Mouse (Mus musculus): Measurements from ENCODE around the gene Hist2h4. TPM values are rescaled to one million over a fixed set of nuclear protein-coding genes. Genes with fewer than 3 reads are reported as not detected.
"Not testable (repeated sequence)": the region's sequence is repeated elsewhere in the genome, so short reads cannot be mapped to it uniquely, and the experiment has no call there.

The Hist2h4 gene
- polyA plus RNA-seq, 1 experiment from 2014 or later, result 5.0 TPM

DNA sequence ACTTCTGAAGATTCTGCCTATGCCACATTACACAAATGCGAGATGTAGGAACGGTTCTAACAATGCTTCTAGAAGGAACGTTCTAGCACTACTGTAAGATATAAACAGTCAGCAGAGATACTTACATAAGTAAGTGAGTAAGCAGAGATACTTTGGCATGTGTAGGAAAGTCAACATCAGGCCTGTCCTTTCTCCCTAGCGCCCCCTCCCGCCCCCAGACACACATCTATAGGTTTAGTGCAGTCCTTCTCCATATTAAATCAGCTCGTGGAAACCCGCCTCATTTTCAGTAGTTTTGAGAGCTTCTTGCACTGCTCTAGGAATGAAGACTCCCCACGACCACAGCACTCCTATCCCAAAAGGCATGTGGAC is 14.3 kb upstream of the Hist2h4 start:
- Histone ChIP-seq H3K4me2 (peak overlapping the region; percentile 94), H3K9me3 (ENCODE audit: control insufficient read depth, low read length) (no peaks in the 10 kb centered on the region), H3K4me3 (ENCODE audit: low read depth, low read length) (peak overlapping the region; percentile 58), H3K27me3 (replicated peaks; ENCODE audit: control insufficient read depth, insufficient read depth, low read length) (no peaks in the 10 kb centered on the region), H3K9ac (ENCODE audit: low read depth, low read length) (peak overlapping the region; percentile 72), H3K27ac (ENCODE audit: low read depth, low read length) (peak overlapping the region; percentile 74), H3K4me1 (replicated peaks; ENCODE audit: control insufficient read depth, insufficient read depth, low read length) (peaks cover 9% of the 10 kb centered on the region), H3K36me3 (ENCODE audit: control insufficient read depth, insufficient read depth, low read length) (no peaks in the 10 kb centered on the region)
- ATAC-seq (replicated peaks; ENCODE audit: low FRiP score) (peak; percentile 78), DNase-seq (ENCODE audit: low spot score) (no peak)
- WGBS, result 15% methylated on average over 8 of the region's 8 CpGs

DNA sequence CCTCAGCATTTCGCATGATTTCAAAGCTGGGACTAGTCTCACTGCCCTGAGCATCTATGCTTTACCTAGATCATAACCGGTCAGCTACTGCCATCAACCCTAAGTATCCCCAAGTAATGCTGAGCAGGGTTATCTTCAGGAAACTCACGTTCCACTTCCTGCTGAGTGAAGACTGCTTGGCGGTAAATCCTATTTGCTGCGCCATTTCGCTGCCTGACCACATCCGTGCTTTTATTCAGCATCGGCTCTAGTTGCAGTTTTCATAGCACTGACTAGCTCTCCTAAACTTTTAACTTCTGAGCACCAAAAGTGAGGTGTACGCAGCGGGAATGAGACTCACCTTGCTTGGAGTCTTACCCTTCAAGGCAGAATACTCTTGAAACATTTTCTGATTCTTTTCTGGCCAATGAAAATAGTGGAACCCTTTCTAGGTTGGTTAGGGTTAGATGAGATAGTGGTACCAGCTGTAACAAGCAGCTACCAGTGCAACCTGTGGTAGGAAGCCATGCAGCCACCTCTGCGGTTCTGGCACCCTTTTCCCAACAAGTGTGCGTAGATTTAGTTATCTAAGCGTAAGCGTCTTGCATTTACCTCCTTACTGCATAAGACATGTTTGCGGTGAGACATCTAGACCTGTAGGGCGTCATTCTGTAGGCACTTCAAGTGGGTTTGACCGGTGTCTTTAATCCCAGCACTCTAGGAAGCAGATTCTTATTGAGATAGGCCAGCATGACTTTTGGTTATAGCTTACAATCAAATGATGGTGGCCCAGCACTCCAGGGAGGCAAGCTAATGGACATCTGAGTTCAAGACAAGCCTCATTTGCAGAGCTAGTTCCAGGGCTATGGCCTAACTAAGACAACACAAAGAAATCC is 10.7 kb upstream of the Hist2h4 start:
- no peak overlapping the region for H3K9ac ChIP-seq (ENCODE audit: low read depth, low read length)
- H3K4me2 ChIP-seq, result peak overlapping the region; percentile 19; the same call in 1 of the 2 replicates
- DNase-seq (ENCODE audit: low spot score), result no peak
- no peaks in the 10 kb centered on the region for H3K36me3 ChIP-seq (ENCODE audit: control insufficient read depth, insufficient read depth, low read length)
- H3K9me3 ChIP-seq (ENCODE audit: control insufficient read depth, low read length), result no peaks in the 10 kb centered on the region
- ATAC-seq (replicated peaks; ENCODE audit: low FRiP score), result no peak
- H3K27ac ChIP-seq (ENCODE audit: low read depth, low read length), result no peak overlapping the region
- WGBS, result 65% methylated on average over 17 of the region's 17 CpGs
- no peaks in the 10 kb centered on the region for H3K27me3 ChIP-seq (replicated peaks; ENCODE audit: control insufficient read depth, insufficient read depth, low read length)
- no peak overlapping the region for H3K4me3 ChIP-seq (ENCODE audit: low read depth, low read length)
- H3K4me1 ChIP-seq (replicated peaks; ENCODE audit: control insufficient read depth, insufficient read depth, low read length), result peaks cover 13% of the 10 kb centered on the region

DNA sequence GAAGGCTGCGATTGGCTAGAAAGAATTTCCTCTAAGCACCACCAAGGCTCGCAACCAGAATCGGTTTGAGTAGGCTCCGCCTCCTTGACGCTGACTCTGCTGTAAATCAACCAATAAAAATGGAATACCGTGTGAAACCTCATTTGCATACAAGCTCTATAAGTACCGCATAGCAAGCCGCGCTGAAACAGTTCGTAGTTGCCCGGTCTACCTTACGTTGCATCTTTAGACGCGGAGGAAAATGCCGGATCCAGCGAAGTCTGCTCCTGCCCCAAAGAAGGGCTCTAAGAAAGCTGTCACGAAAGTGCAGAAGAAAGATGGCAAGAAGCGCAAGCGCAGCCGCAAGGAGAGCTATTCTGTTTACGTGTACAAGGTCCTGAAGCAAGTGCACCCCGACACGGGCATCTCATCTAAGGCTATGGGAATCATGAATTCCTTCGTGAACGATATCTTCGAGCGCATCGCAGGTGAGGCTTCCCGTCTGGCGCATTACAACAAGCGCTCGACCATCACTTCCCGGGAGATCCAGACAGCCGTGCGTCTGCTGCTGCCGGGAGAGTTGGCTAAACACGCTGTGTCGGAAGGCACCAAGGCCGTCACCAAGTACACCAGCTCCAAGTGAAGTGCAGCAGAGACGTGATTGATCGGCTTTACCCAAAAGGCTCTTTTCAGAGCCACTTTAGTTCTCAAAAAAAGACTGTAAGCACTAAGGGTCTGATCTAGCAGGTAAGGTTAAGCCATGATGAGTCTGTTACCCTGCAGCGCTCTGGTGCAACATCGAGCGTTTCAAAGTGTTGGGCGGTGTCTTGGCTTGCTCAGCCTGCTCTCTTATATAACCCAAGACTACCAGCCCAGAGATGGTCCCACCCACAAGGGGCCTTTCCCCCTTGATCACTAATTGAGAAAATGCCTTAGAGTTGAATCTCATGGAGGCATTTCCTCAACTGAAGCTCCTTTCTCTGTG is 6.7 kb upstream of the Hist2h4 start, which contains the start of gene Hist2h2bb:
Gene Hist2h2bb (plus strand): TSS at position 242 of the 964 bp plus-strand sequence.
- no peaks in the 10 kb centered on the region for H3K36me3 ChIP-seq (ENCODE audit: control insufficient read depth, insufficient read depth, low read length)
- H3K9ac ChIP-seq (ENCODE audit: low read depth, low read length), result peak within 1 kb of the TSS; percentile 88
- peak within 1 kb of the TSS; percentile 82 for H3K4me2 ChIP-seq
- no peaks in the 10 kb centered on the region for H3K9me3 ChIP-seq (ENCODE audit: control insufficient read depth, low read length)
- under 1% methylated on average over 45 of the region's 45 CpGs for WGBS
- H3K4me3 ChIP-seq (ENCODE audit: low read depth, low read length), result peak within 1 kb of the TSS; percentile 53
- H3K27ac ChIP-seq (ENCODE audit: low read depth, low read length), result peak within 1 kb of the TSS; percentile 100
- DNase-seq (ENCODE audit: low spot score) (peak; percentile 88), ATAC-seq (replicated peaks; ENCODE audit: low FRiP score) (peak; percentile 92)
- peaks cover 10% of the 10 kb centered on the region for H3K4me1 ChIP-seq (replicated peaks; ENCODE audit: control insufficient read depth, insufficient read depth, low read length)
- H3K27me3 ChIP-seq (replicated peaks; ENCODE audit: control insufficient read depth, insufficient read depth, low read length), result no peaks in the 10 kb centered on the region

DNA sequence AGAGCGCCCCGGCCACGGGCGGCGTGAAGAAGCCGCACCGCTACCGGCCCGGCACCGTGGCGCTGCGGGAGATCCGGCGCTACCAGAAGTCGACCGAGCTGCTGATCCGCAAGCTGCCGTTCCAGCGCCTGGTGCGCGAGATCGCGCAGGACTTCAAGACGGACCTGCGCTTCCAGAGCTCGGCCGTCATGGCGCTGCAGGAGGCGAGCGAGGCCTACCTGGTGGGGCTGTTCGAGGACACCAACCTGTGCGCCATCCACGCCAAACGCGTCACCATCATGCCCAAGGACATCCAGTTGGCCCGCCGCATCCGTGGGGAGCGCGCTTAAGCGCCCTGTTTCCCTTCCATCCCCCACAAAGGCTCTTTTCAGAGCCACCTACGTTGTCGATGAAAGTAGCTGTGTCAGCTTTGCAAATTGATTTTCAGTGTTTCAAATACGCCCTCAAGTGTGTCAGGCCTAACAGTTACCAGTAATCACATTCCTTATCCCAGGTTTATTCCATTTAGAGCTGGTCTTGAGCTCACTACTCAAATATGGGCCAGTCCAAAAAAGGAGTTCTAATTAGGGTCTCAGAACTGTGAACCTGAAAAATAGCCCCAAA is 5.8 kb upstream of the Hist2h4 start:
- not testable (repeated sequence) for H3K27me3 ChIP-seq (replicated peaks; ENCODE audit: control insufficient read depth, insufficient read depth, low read length); H3K9me3 ChIP-seq (ENCODE audit: control insufficient read depth, low read length); H3K36me3 ChIP-seq (ENCODE audit: control insufficient read depth, insufficient read depth, low read length); DNase-seq (ENCODE audit: low spot score)
- Histone ChIP-seq H3K4me3 (ENCODE audit: low read depth, low read length) (peak overlapping the region; percentile 53), H3K27ac (ENCODE audit: low read depth, low read length) (peak overlapping the region; percentile 100), H3K4me2 (peak overlapping the region; percentile 82), H3K9ac (ENCODE audit: low read depth, low read length) (peak overlapping the region; percentile 88), H3K4me1 (replicated peaks; ENCODE audit: control insufficient read depth, insufficient read depth, low read length) (peaks cover 16% of the 10 kb centered on the region)
- under 1% methylated on average over 12 of the region's 44 CpGs for whole genome bisulfite sequencing
- ATAC-seq (replicated peaks; ENCODE audit: low FRiP score), result peak; percentile 46

DNA sequence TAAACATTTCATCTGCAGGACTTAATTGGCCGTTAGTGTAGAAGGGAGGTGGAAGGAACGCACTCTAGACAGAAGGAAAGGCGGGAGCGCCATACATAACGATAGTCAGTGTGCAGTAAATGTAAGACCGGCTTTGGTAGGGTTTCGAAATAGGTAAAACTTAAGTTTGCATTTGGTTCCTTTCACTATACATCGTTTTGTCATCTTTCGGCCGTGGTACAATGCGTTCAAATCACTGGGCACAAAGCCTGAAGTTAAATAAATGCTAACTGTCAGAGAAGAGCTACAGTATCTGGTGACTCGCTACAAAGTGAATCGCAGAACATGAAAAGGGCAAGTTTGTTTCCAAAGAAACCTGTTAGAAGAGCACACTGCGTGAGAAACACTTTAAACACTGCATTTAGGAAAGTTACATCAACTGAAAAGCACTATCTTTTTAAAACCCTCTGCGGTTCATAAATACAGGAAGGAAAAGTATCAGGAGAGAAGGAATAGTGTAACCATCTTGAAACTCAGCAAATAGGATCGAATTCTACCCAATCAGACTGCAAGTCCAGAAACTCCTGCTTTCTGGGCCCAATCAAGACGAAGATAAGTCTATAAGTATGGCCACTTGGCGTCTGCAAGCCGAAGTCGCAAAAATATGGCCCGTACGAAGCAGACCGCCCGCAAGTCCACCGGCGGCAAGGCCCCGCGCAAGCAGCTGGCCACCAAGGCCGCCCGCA is 5.1 kb upstream of the Hist2h4 start, which contains the start of gene Hist2h3b:
Gene Hist2h3b (plus strand): TSS at position 604 of the 725 bp plus-strand sequence.
- Histone ChIP-seq H3K27ac (ENCODE audit: low read depth, low read length) (peak within 1 kb of the TSS; percentile 100), H3K36me3 (ENCODE audit: control insufficient read depth, insufficient read depth, low read length) (no peaks in the 10 kb centered on the region), H3K27me3 (replicated peaks; ENCODE audit: control insufficient read depth, insufficient read depth, low read length) (no peaks in the 10 kb centered on the region), H3K4me2 (peak within 1 kb of the TSS; percentile 82), H3K9ac (ENCODE audit: low read depth, low read length) (peak within 1 kb of the TSS; percentile 88), H3K9me3 (ENCODE audit: control insufficient read depth, low read length) (no peaks in the 10 kb centered on the region), H3K4me1 (replicated peaks; ENCODE audit: control insufficient read depth, insufficient read depth, low read length) (peaks cover 16% of the 10 kb centered on the region), H3K4me3 (ENCODE audit: low read depth, low read length) (peak within 1 kb of the TSS; percentile 53)
- DNase-seq (ENCODE audit: low spot score), result peak; percentile 76
- ATAC-seq (replicated peaks; ENCODE audit: low FRiP score), result peak; percentile 60
- WGBS, result 21% methylated on average over 30 of the region's 30 CpGs

DNA sequence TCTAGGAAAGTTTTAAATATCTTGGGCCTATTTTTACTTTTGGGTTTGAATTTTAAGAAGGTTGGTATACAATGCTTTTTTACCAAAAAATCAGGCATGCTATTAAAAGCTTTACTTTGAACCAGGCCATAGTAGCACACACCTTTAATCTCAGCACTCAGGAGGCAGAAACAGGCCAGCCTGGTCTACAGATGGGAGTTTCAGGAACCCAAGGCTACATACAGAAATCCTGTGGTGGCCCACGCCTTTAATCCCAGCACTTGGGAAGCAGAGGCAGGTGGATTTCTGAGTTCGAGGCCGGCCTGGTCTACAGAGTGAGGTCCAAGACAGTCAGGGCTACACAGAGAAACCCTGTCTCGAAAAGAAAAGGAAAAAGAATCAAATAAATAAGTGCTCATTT is 4.4 kb upstream of the Hist2h4 start:
- no peaks in the 10 kb centered on the region for H3K36me3 ChIP-seq (ENCODE audit: control insufficient read depth, insufficient read depth, low read length)
- no peaks in the 10 kb centered on the region for H3K9me3 ChIP-seq (ENCODE audit: control insufficient read depth, low read length)
- H3K4me2 ChIP-seq, result no peak overlapping the region
- ATAC-seq (replicated peaks; ENCODE audit: low FRiP score) (no peak), DNase-seq (ENCODE audit: low spot score) (no peak)
- H3K4me1 ChIP-seq (replicated peaks; ENCODE audit: control insufficient read depth, insufficient read depth, low read length), result peaks cover 16% of the 10 kb centered on the region
- 82% methylated on average over 4 of the region's 4 CpGs for WGBS
- H3K27me3 ChIP-seq (replicated peaks; ENCODE audit: control insufficient read depth, insufficient read depth, low read length), result no peaks in the 10 kb centered on the region
- H3K4me3 ChIP-seq (ENCODE audit: low read depth, low read length), result no peak overlapping the region
- H3K9ac ChIP-seq (ENCODE audit: low read depth, low read length), result peak overlapping the region; percentile 66
- H3K27ac ChIP-seq (ENCODE audit: low read depth, low read length), result peak overlapping the region; percentile 93

DNA sequence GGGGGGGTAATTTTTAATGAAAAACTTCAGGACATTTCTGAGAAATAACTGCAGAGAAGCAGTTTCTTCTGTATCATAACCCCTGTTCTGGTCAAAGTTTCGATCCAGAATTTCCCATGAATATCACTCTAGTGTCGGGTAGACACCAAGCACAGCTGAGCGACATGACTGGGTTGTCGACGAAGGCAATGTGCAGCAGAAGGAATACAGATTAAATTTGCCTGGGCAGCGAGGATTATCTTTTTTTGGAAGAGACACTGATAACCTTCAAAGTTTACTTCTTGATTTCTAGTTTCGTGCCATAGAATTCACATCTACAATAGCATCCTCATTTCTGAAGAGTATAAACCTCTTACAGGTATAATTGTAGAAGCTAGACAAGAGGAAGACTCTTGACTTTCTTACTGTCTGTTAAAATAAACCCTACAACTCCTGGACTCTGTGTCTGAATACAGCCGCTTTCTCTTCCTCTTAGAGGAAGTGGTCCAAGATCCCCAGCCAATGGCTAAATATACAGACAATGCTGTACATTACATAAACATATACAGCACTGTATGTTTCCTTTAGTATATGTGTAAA is 3.1 kb upstream of the Hist2h4 start:
- Histone ChIP-seq H3K36me3 (ENCODE audit: control insufficient read depth, insufficient read depth, low read length) (no peaks in the 10 kb centered on the region), H3K4me2 (no peak overlapping the region), H3K9ac (ENCODE audit: low read depth, low read length) (peak overlapping the region; percentile 55; the same call in 1 of the 2 replicates), H3K27me3 (replicated peaks; ENCODE audit: control insufficient read depth, insufficient read depth, low read length) (no peaks in the 10 kb centered on the region), H3K27ac (ENCODE audit: low read depth, low read length) (peak overlapping the region; percentile 74), H3K4me3 (ENCODE audit: low read depth, low read length) (no peak overlapping the region), H3K9me3 (ENCODE audit: control insufficient read depth, low read length) (no peaks in the 10 kb centered on the region), H3K4me1 (replicated peaks; ENCODE audit: control insufficient read depth, insufficient read depth, low read length) (peaks cover 21% of the 10 kb centered on the region)
- 63% methylated on average over 8 of the region's 8 CpGs for WGBS
- ATAC-seq (replicated peaks; ENCODE audit: low FRiP score), result no peak
- no peak for DNase-seq (ENCODE audit: low spot score)
